Mouse (Mus musculus) kidney, postnatal 0 days (tissue): Measurements from ENCODE around the gene Cenpc1. TPM values are rescaled to one million over a fixed set of nuclear protein-coding genes. Genes with fewer than 3 reads are reported as not detected.

Source experiments
- ATAC-seq: fragments of 200-750 bp; cut with Nextera tagmentation; replicated peaks from 2 replicates; pipeline ENCODE4 v1.8.0; 2017; ENCODE audit warnings: low read depth, moderate number of reproducible peaks, moderate TSS enrichment, moderate library complexity; ENCODE audit not compliant: low FRiP score
- DNase-seq: peaks from one replicate; pipeline ENCODE4 v3.0.0-alpha.2; 2016; ENCODE audit warnings: low spot score
- H3K27ac ChIP-seq: fragments of 300-500 bp; sonication (generic); 2 replicates; pipeline ENCODE4 v1.5.1; 2014; ENCODE audit warnings: mild to moderate bottlenecking
- H3K27me3 ChIP-seq: fragments of 300-500 bp; sonication (generic); 2 replicates; pipeline ENCODE4 v1.6.1; 2014; ENCODE audit warnings: low read length, mixed read lengths; ENCODE audit not compliant: insufficient read depth
- H3K36me3 ChIP-seq: fragments of 300-500 bp; sonication (generic); 2 replicates; pipeline ENCODE4 v1.6.1; 2014; ENCODE audit warnings: low read length, mixed read lengths; ENCODE audit not compliant: insufficient read depth
- H3K4me1 ChIP-seq: fragments of 300-500 bp; sonication (generic); replicated peaks from 2 replicates; pipeline ENCODE4 v1.6.1; 2014; ENCODE audit warnings: antibody characterized with exemption, low read length, mixed read lengths; ENCODE audit not compliant: insufficient read depth
- H3K4me2 ChIP-seq: fragments of 300-500 bp; sonication (generic); 2 replicates; pipeline ENCODE4 v1.6.1; 2014; ENCODE audit warnings: mild to moderate bottlenecking, low read length, moderate library complexity, mixed read lengths
- H3K4me3 ChIP-seq: fragments of 300-500 bp; sonication (generic); replicated peaks from 2 replicates; pipeline ENCODE4 v1.5.1; 2014; ENCODE audit warnings: low read depth, low read length
- H3K9ac ChIP-seq: fragments of 300-500 bp; sonication (generic); 2 replicates; pipeline ENCODE4 v1.6.1; 2014; ENCODE audit warnings: low read depth, low read length
- H3K9me3 ChIP-seq: fragments of 300-500 bp; sonication (generic); replicated peaks from 2 replicates; pipeline ENCODE4 v1.6.1; 2016; ENCODE audit warnings: low read length, inconsistent platforms, mixed read lengths
- CTCF ChIP-seq: IDR thresholded peaks from 2 replicates; pipeline ENCODE4 v1.5.1; 2016; ENCODE audit warnings: antibody characterized with exemption, low read depth, mild to moderate bottlenecking, moderate library complexity
- WGBS: fragments of 180-500 bp; shearing (Covaris S2); extraction: QIAGEN DNeasy Blood & Tissue Kit; methylation state at CpG from one replicate; pipeline ENCODE4 v1.1.7; 2014; 5-methylcytosine and 5-hydroxymethylcytosine counted together
- polyA plus RNA-seq: library from polyadenylated mRNA; unstranded; fragments of >200 nt; fragmentation: Nextera tagmentation; extraction: Ambion mirVana; gene quantifications from 2 replicates; pipeline ENCODE4 v1.2.1, GENCODE M21; 2015

Gene Cenpc1
- polyA plus RNA-seq, 1 experiment from 2014 or later = 20.2 TPM

- 80% methylated on average over 3 of the region's 3 CpGs for WGBS
- no peak for DNase-seq
- no peak overlapping the region for H3K9ac ChIP-seq
Observed at GRCm38 (mm10) chr5:86100621-86101020, 35.2 kb upstream of the Cenpc1 start.

GRCm38 (mm10) chr5:86098988-86099387 is 33.6 kb upstream of the Cenpc1 start:
- Histone ChIP-seq H3K4me1 (no peaks in the 10 kb centered on the region), H3K9ac (no peak overlapping the region), H3K27me3 (no peaks in the 10 kb centered on the region), H3K36me3 (no peaks in the 10 kb centered on the region), H3K9me3 (no peaks in the 10 kb centered on the region), H3K4me3 (no peak overlapping the region), H3K27ac (no peak overlapping the region), H3K4me2 (no peak overlapping the region)
- TF ChIP-seq CTCF = no peak
- 80% methylated on average over 3 of the region's 3 CpGs for WGBS
- ATAC-seq = no peak
- DNase-seq = no peak

More at GRCm38 (mm10) chr5:86100621-86101020, 35.2 kb upstream of the Cenpc1 start:
- H3K36me3 ChIP-seq = no peaks in the 10 kb centered on the region
- no peak overlapping the region for H3K27ac ChIP-seq
- no peaks in the 10 kb centered on the region for H3K27me3 ChIP-seq
- no peak overlapping the region for H3K4me2 ChIP-seq
- H3K4me1 ChIP-seq = no peaks in the 10 kb centered on the region
- H3K9me3 ChIP-seq = no peaks in the 10 kb centered on the region
- no peak for TF ChIP-seq CTCF
- ATAC-seq = no peak
- H3K4me3 ChIP-seq = no peak overlapping the region

GRCm38 (mm10) chr5:86094754-86095153 is 29.4 kb upstream of the Cenpc1 start:
- DNase-seq (no peak), ATAC-seq (no peak)
- H3K4me3 ChIP-seq = no peak overlapping the region
- no peak overlapping the region for H3K27ac ChIP-seq
- no peaks in the 10 kb centered on the region for H3K9me3 ChIP-seq
- H3K9ac ChIP-seq = no peak overlapping the region
- no peaks in the 10 kb centered on the region for H3K27me3 ChIP-seq
- no peak overlapping the region for H3K4me2 ChIP-seq
- H3K4me1 ChIP-seq = no peaks in the 10 kb centered on the region
- TF ChIP-seq CTCF = no peak
- H3K36me3 ChIP-seq = no peaks in the 10 kb centered on the region
- WGBS = 89% methylated on average over 9 of the region's 9 CpGs

- no peak overlapping the region for H3K9ac ChIP-seq
- DNase-seq = no peak
- WGBS = 76% methylated on average over 6 of the region's 6 CpGs
- no peaks in the 10 kb centered on the region for H3K9me3 ChIP-seq
- H3K4me3 ChIP-seq = no peak overlapping the region
- no peaks in the 10 kb centered on the region for H3K27me3 ChIP-seq
- TF ChIP-seq CTCF = no peak
- no peak overlapping the region for H3K27ac ChIP-seq
- H3K4me1 ChIP-seq = no peaks in the 10 kb centered on the region
- no peak for ATAC-seq
- no peaks in the 10 kb centered on the region for H3K36me3 ChIP-seq
- no peak overlapping the region for H3K4me2 ChIP-seq
Observed at GRCm38 (mm10) chr5:86086751-86087150, 21.4 kb upstream of the Cenpc1 start.

GRCm38 (mm10) chr5:86084979-86085378 is 19.6 kb upstream of the Cenpc1 start:
- Histone ChIP-seq H3K9ac (no peak overlapping the region), H3K4me1 (no peaks in the 10 kb centered on the region), H3K4me2 (no peak overlapping the region), H3K4me3 (no peak overlapping the region), H3K27me3 (no peaks in the 10 kb centered on the region), H3K9me3 (no peaks in the 10 kb centered on the region), H3K27ac (no peak overlapping the region), H3K36me3 (no peaks in the 10 kb centered on the region)
- 81% methylated on average over 7 of the region's 7 CpGs for WGBS
- no peak for TF ChIP-seq CTCF
- ATAC-seq = no peak
- no peak for DNase-seq

GRCm38 (mm10) chr5:86083987-86084386 is 18.6 kb upstream of the Cenpc1 start:
- WGBS = 75% methylated on average over 6 of the region's 6 CpGs
- ATAC-seq (no peak), DNase-seq (no peak)
- H3K27ac ChIP-seq = no peak overlapping the region
- H3K4me3 ChIP-seq = no peak overlapping the region
- no peaks in the 10 kb centered on the region for H3K36me3 ChIP-seq
- no peaks in the 10 kb centered on the region for H3K9me3 ChIP-seq
- no peak for TF ChIP-seq CTCF
- H3K27me3 ChIP-seq = no peaks in the 10 kb centered on the region
- no peak overlapping the region for H3K4me2 ChIP-seq
- H3K9ac ChIP-seq = no peak overlapping the region
- H3K4me1 ChIP-seq = no peaks in the 10 kb centered on the region

GRCm38 (mm10) chr5:86078720-86079334 is 13.4 kb upstream of the Cenpc1 start:
- no peak for TF ChIP-seq CTCF
- no peaks in the 10 kb centered on the region for H3K9me3 ChIP-seq
- no peak overlapping the region for H3K4me2 ChIP-seq
- WGBS = 91% methylated on average over 3 of the region's 3 CpGs
- ATAC-seq (no peak), DNase-seq (no peak)
- H3K9ac ChIP-seq = no peak overlapping the region
- H3K27me3 ChIP-seq = no peaks in the 10 kb centered on the region
- no peak overlapping the region for H3K27ac ChIP-seq
- H3K36me3 ChIP-seq = no peaks in the 10 kb centered on the region
- no peak overlapping the region for H3K4me3 ChIP-seq
- H3K4me1 ChIP-seq = no peaks in the 10 kb centered on the region
